Mouse (Mus musculus) thymus, postnatal 36 days (tissue): ENCODE data around the gene Tex14.

Experiments
- DNase-seq, 2 experiments: peaks; one replicate each; pipeline ENCODE4 v3.0.0; 2022; ENCODE audit warnings: mixed read lengths in 2 of 2

Gene Tex14

DNA sequence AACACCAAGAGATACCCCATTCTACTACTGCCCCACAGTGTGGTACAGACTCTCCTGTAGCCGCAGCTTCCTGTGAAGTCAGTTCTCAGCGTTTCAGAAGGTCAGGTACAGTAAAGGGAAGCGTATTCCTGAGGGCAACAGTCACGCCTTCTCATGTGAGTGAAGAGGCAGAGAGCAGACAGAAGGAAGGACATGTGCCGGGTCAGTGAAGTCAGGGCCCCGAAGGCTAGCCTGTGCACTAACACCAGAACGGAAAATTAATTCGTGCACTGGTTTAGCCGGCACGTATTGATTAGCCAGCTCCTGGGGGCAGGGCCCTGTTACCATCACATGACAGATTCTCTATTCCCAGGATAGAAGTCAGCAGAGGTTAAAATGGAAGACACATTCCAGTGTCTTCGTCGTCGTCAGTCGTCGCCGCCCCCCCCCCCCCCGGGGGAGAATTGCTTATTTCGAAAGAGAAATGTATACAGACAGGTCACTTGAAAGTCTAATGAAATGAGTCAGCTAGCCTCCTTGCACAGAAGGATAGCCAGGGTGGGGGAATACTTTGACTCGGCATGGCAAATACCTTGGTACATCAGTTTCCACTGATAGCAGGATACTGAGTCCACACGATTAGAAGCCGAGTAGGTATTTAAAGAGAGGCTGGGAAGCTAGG lies 169.8 kb downstream of the Tex14 start:
- no peak for DNase-seq

DNA sequence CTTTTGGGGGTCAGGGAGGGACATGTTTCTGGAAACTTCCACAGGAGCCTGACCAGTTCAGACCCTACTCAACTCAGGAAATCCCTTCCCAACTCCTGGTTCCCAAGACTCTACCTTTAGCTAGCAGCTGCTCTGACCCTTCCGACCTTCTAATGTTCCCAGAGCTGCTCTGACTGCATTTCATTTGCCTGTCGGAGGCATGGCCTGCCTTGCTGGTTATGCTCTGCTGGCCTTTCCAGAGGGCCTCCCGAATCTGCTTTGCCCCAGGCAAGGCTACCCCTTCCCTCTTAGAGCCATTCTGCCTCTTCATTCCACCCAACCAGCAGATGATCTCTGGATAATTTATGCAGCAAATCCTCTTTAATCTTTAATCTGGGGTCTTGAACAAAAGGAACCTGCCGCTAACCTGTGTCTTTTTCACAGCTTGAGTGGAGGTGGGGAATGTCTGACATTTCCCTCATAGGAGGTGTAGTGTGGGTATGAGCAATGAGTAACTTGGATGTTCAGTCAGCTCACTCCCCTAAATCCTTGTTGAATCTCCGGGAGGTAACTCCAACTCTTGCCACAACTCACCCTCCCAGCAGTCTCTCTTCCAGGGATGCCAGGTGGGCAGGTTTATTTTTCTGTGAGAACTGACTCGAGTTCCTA lies 172.9 kb downstream of the Tex14 start:
- DNase-seq, result no peak

DNA sequence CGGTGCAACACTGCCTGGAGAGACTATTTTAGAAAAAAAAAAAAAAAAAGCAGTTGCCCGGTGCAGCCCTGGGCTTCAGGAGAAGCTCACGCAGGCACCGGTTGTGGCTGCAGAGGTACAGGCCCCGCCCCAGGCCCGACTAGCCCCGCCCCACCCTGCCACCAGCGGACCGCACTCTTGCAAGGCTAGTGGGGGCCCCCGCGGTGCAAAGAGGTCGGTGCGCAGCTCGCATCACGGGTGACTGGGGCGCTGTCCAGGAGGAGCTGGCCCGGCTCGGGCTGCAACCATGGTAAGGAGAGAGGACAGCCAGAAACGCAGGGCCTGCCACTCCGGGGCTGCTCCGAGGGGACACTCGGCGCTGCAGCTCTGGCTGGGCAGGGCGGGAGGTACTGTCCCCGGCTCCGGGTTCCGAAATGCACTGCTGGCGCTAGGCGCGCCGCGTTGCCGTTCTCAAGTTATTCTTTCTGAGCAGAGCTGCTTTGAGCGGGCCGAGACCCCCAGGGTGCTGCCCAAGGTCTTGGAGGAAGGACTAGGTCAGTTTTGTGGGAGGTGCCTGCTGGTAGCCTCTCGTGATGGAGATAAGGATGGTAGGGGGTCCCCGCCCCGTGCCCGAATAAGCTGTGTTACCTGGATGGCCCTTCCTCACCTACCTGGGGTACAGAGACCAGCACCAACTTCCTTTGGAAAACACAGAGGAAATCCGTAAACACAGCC lies 173.5 kb downstream of the Tex14 start:
- peak; percentile 68 to 70 for DNase-seq

DNA sequence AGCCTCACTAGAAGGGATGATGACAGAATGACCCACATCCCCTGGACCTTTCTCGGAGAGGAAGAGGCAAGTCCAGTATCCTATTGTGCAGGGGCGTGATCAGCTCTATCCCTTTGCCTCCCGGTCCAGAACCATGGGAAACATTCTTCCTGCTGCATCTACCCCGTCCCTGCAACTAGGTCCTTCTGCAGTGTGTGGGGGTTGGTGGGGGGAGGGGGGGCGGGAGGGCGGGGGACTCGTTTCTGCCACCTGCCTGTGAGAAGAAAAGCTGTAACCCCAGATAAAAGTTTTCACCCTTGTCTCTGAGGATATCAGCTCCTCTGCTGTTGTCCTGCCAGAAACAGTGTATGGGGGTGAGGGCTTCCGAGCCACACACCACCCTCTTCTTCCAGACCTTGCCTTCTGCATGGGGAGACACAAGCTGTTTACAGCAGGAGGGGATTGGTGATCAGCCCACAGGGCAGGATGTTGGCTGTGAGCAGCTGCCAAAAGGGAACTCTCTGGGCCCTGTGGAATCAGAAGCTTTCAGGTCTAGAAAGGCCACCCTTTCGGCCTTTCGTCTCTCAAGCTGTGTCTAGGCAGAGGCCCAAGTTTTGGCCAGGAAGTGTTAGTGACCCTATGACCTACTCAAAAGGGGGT lies 174.2 kb downstream of the Tex14 start:
- peak in 1 of 2 experiments; percentile 15 for DNase-seq

DNA sequence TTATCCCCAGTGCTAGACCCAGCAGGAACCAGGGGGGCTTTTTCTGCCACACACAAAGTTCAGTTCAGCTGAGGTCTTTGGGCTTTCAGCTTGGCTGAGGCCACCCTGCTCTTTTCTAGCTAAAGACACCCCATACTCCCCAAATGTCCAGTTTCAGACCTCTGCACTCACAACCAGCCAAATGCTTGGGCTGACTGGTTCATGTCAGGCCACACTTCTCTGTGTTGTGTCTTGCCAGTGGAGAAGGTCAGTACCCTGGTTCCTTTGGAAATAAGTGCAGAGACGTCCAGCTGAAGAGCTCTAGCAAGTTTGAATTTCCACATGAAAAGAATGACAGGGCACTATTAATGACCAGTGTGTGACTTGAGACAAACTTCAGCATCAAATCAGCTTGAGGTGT lies 174.8 kb downstream of the Tex14 start:
- DNase-seq, result no peak

DNA sequence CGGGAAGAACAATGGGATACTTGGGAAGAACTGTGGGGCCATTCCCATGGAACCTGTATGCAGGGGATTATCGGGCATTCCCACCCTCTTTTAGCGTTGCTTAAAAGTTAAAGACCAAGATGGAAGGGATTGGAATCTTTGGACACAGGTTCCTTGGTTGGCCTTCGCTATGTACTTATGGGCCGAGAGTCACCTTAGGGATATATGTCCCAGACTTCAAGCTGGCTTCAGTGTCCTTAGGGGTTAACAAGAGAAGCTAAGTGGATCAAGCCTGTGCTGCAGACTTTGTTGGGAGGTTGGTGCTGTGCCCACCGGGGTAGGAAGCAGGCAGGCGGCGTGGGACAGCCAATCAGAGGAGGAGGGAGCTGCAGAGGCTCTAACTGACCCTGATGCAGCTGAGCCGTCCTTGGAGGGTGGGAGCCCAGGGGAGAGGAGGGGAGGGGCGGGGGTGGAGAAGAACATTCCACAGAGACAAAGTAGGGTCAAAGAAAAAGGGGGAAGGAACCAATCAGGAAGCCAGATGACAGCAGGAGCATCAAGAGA lies 175.7 kb downstream of the Tex14 start:
- DNase-seq, result no peak

DNA sequence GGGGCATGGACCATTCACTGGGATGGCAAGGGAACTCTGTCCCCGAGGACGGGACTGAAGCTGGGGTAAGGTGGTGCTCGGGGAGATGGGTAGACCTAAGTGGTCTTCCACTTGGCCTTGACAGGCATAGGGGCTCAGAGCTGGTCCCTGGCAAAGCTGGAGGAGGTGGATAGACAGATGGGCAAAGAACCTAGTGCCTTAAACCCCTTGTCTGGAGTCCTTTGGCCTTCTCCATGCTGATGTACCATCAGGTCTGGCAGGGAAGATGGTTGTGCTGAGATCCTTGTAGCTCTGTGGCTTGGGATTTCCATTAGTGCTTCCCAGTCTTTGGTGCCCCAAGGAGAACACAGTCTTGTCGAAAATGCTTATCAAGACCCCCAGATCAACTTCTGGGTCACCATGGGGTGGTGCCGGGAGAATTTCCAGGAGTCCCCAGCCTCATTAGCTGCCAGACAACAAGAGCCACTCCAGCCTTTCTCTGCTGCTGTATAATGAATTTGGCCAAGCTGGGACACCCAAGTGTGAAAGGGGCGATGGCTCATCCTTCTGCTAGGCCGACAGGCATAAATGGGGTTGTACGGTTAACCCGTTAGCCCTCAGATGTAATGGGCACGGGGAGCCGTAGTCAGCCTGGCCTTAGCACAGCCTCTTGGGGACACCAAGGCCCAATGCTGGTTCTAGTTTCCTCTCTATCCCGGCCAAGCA lies 176.4 kb downstream of the Tex14 start:
- DNase-seq, result no peak

DNA sequence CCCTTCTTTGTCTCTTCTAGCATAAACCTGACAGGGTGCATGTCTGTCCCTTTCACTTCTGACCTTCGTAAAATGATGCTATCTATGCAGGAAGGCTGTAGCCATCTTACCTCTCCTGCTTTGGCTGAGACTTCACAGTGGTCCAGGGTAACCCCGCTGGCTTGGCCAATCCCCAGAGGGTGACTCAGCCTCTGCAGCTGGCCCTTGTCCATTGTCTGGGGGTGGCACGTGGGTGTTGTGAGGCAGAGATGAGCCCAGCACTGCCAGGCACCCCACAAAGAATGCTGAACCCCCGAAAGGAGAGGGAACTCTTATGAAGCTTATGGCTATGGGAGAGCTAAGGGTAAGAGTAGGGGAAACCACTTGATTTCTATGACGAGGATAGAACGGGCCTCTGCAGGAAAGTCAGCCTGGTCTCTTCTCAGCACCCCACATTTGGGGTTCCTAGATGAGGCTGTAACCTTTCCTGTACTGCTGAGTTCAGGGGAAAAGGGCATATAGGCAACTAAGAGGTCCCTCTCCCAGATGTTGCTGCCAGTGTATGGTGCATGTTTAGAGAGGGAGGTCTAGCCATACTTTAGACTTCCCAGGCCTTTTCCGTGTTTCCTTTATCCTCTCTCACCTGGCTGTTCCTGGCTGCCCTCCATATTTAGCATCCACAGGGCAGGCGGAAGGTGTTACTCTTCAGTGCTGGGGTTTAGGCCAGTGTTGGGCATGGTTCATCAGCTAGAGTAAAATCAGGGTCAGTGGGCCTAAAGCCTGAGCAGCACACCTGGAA lies 177.3 kb downstream of the Tex14 start:
- no peak for DNase-seq

DNA sequence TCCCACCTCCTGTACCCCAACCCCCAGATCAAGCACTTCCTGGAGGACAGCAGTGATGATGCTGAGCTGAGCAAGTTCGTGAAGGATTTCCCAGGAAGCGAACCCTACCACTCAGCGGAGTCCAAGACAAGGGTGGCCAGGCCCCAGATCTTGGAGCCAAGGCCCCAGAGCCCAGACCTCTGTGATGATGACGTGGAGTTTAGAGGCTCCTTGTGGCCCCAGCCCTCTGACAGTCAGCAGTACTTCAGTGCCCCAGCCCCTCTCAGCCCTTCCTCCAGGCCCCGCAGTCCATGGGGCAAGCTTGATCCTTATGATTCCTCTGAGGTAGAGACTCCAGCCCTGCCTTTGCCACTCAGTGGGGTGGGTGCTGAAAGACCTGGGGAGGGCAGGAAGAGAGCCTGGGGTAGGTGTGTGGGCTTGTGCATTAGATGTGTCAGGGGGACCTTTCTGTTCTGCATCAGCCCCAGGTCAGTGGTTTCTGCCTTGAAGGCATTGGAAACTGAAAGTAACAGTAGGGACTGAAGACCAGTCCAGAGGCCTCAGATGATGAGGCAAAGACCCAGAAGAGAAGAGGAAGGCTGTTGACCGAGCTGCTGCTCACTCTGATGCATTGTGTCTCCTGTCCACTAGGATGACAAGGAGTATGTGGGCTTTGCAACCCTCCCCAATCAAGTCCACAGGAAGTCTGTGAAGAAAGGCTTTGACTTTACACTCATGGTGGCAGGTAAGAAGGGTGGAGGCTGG lies 178.6 kb downstream of the Tex14 start:
- no peak for DNase-seq

DNA sequence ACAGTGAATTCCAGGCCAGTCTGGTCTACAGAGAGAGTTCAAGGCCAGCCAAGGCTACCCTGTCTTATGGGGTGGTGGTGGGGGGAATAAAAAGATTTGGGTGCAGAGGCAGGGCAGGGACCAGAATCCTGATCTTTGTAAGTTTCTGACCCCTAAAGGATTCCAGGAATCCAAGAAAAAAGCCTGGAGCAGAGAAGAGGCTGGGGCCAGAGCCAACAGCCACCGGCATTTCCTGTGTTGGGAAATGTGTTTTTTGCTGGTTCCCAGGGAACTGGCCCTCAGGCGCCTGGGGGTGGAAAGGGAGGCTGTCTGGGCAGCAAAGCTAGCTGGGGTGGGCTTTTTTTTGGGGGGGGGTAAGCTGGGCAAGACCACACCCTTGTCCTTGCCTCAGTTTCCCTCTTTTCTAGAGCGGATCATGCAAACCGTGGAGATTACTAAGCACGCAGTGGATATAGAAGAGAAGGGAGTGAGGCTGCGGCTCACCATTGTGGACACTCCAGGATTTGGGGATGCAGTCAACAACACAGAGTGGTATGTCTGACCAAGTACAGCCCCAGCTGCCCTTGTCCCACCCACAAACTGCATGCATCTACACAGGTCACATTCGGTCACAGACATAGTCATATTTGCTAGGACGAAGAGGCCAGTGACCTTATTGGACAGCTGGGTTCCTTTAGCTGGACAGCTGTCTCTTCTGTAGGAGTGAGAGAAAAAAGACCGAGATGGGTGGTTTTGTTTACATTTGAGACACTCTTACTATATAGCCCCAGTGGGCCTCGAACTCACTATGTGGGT lies 180.0 kb downstream of the Tex14 start:
- DNase-seq, result no peak

DNA sequence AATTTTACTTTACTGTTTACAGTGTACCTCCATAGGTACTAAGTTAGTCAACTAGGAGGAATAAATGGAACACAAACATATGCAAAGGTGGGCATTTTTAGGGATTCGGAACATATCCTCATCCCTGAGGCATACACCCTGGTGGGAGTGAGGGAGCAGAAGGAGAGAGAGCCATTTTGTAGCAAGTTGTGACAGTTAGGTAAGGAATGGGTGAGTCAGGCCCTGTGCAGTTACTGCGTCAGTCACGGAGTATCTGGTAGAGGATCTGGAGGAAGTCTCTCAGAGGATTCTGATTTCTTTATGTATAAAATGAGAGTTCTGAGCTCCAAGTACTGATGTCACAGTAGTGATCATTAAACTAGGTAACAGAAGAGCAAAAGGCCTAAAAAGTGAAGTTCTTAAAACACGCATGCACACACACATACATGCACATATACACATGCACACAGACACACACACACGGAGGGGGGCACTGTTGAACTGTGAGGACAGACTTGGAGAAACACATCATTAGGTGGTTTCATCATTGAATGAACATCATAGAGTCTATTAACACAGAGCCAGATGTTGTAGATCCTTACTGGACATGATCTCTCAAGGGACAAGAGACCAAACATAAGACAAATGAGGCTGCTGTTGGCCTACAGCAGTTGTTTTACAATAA lies 182.5 kb downstream of the Tex14 start:
- DNase-seq, result no peak

DNA sequence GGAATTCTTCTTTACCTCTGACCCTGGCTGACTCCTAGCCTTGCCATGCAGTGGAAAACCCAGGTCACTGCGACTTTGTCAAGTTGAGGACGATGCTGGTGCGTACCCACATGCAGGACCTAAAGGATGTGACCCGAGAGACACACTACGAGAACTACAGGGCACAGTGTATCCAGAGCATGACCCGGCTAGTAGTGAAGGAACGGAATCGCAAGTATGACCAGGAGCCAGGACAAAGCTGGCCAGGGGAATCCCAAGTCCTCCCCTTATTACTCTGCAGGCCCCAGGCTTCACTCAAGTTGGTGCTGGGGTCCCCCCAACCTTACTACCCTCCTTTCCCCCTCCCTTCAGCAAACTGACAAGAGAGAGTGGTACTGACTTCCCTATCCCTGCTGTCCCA lies 184.7 kb downstream of the Tex14 start:
- no peak for DNase-seq

DNA sequence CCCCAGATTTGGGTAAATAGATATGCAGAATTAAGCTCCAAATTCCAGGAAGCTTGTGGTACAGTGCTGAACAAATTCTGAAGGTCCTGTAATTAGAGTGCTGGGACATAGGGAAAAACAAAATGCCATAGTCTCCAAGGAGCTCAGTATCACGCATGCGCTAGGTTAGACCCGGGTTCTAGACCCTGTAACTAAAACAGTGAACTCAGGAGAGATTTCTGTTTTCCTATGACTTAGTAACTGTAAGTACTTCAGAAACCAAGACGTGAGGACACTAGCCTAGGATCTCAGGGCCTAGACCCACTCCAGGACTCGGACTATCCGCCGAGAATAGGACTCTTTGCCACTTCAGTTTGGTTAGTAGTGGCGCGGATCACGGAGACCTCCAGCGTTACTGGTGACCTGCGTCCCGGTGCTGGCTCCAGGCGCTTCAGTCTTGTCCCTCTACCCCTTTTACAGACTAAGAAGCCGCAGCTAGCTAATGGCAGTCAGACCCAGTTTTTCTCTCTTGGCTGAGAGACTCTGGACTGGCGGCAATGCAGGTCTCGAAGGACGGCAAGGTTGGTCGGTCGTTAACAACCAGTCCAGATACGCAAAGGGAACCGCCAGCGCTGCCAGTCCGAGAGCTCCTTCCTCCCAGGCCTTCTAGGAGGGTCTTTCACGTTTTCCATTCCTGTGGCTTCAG lies 186.1 kb downstream of the Tex14 start:
- peak; percentile 28 to 39 for DNase-seq

DNA sequence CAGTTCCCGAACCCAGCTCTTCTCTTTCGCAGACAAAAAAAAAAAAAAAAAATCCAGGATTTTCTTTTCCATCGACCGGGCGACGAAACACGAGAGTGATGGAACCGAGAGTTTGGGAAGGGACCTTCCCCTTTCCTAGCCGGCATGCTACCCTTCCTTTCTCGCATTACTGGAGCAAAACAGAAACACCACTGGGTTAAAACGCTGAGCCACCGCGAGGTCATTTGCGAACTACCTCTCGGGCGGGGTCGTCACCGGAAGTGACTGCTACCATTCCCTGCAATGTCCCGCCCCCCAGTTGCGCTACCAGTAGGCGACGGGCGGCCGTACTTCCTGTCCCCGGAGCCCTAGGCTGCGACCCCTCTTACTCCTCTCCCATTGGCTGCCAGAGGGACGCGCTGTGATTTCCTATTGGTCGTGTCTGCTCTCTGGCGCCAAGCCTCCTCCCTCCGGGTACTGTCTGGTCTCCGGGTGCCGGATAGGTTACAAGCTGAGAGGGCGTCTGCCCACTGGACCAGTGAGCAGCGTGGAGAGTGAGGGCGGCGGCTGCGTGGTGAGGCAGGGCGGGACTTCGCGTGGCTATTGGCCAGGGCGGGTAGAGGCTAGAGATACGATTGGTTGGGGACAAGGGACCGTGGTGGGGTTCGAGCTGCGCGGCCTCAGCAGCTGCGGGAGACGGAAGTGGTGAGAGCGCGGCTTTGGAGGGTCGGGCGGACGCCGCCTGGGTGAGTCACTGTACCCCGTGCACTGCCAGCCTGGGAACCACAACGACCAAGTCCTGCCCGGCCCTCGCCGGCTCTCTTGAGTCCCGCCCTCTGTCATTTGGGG lies 186.9 kb downstream of the Tex14 start, which contains the start of gene Mtmr4:
Mtmr4 (plus strand) TSS at position 637 of the 828 bp plus-strand sequence.
- DNase-seq, result peak; percentile 97 to 100

DNA sequence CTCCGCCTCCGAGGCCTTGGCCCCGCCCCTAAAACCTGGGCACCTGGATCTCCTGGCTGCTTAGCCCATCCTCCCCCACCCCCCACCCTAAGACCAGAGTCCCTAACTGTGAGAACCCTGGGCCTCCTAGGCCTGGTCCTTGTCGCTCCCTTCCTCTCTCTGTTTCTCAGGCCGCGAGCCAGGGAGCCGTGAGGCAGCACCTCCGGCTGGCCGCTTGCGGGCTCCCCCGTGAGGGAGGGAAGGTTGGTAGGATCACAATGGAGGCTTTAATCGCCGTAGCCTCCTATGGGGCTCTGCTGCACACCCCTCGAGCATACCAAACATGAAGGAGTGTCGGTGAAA lies 187.5 kb downstream of the Tex14 start:
- DNase-seq, result no peak

DNA sequence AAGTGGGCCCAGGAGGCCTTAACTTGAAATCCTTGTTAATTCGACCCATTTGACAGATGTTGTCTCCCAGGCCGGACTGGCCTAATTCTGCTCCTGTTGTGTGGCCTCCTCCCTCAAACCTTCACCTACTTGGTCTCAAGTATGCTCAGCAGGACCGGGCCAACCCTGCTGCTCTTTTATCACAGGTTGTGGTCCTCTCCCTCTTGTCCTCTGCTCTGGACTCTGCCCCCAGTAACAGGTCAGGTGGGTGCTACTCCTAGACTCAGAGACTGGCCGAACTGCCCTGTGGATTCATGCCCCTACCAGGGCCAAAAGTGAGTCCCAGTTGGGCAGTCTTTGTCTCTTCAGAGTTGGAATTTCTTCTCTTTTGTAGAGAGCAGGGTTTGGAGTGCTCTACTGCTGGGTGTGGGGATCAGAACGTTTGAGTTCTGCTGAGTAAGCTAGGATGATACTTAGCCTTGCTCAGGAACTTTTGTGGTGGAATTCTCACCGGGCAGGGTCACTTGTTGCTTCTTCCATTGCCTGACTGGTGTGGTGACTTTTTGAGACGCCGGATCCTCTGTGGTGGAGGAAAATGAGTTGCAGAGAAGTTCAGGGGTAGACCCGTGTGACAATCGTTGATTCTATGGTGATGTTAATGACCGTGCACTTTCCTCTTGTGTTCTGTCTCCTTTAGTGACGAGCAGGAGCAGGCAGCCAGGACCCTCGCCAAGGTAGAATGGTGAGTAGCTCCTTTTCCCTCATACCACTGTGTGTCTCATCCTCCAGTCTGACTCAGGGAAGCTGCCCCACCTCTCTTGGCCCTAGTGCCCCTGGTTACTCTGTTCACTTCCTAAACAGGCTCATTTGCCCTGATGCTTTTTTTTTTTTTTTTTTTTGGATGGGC lies 188.1 kb downstream of the Tex14 start:
- DNase-seq, result peak; percentile 12 to 22

DNA sequence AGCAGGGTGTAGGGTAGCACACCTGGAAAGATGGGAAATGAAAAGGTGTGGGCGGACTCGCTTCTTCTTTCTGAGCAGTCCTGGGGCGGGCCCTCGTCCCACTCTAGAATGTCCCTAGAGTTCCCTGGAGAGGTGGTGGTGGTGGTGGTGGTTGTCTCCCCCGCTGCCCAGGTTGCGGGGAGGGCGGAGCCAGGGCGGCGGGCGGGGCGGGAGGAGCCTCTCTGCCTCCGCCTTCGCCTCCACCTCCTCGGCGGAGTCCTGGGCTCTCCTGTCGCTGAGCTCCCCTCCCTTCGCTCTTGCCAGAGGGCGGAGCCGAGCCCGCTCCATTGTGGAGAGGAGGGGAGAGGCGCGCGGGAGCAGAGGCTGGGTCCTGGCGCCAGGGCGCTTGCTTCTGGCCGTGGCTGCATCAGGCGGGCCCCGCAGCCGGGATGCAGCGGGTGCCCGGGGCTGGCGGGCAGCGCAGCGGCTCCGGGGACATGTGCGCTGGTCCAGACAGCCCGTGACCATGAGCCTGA lies 190.5 kb downstream of the Tex14 start:
- DNase-seq, result peak; percentile 70 to 84
